In genomic region chr4:46137629-46138286, GRCm38 (mm10) we compare ENCODE assay signal across 8 mouse cellular contexts. TPM values are rescaled to one million over a fixed set of nuclear protein-coding genes. Genes with fewer than 3 reads are reported as not detected.
A peak's percentile ranks its signal among the peaks of the same experiment; 100 is the strongest.
DNase-seq lines count a peak whose midpoint lies in the region; ATAC-seq lines count a peak whose summit lies in the region.

No protein-coding gene starts in this region.

- H3K4me3 ChIP-seq in liver, embryonic 13.5 days (replicated peaks), result peak overlapping the region; percentile 88
- peak overlapping the region; percentile 79 for H3K4me3 ChIP-seq in stomach, embryonic 14.5 days (ENCODE audit: low read depth, low read length)

- no peaks in the 10 kb centered on the region for H3K27me3 ChIP-seq in liver, embryonic 13.5 days
- H3K27me3 ChIP-seq in stomach, embryonic 14.5 days (ENCODE audit: control insufficient read depth, insufficient read depth, low read length), result no peaks in the 10 kb centered on the region

- no peaks in the 10 kb centered on the region for H3K9me3 ChIP-seq in liver, embryonic 13.5 days (replicated peaks)
- H3K9me3 ChIP-seq in stomach, embryonic 14.5 days (ENCODE audit: control insufficient read depth, low read depth, low read length), result no peaks in the 10 kb centered on the region

- peaks cover 48% of the 10 kb centered on the region for H3K4me1 ChIP-seq in liver, embryonic 13.5 days (replicated peaks)
- H3K4me1 ChIP-seq in stomach, embryonic 14.5 days (ENCODE audit: control insufficient read depth, insufficient read depth, low read length), result peaks cover 18% of the 10 kb centered on the region

- whole genome bisulfite sequencing in liver, embryonic 13.5 days (ENCODE audit: insufficient replicate concordance), result 6% methylated on average over 17 of the region's 17 CpGs
- WGBS in stomach, embryonic 14.5 days, result 4% methylated on average over 17 of the region's 17 CpGs

- H3K27ac ChIP-seq in liver, embryonic 13.5 days, result peak overlapping the region; percentile 92
- peak overlapping the region; percentile 99 for H3K27ac ChIP-seq in stomach, embryonic 14.5 days (ENCODE audit: low read length)

- H3K36me3 ChIP-seq in liver, embryonic 13.5 days, result peaks cover 26% of the 10 kb centered on the region
- H3K36me3 ChIP-seq in stomach, embryonic 14.5 days (ENCODE audit: control insufficient read depth, insufficient read depth, low read length), result peaks cover 12% of the 10 kb centered on the region; the same call in 1 of the 2 replicates

- peak; percentile 34 for DNase-seq in kidney, postnatal 10 days
- no peak for DNase-seq in kidney, adult 9 months
- DNase-seq in gonadal fat pad, adult 2 months (ENCODE audit: low read depth), result peak; percentile 31
- no peak for DNase-seq in liver, embryonic 13.5 days
- DNase-seq in urinary bladder, postnatal 4 days (ENCODE audit: low spot score in 2 of 2), result no peak
- DNase-seq in right cerebral cortex, postnatal 36 days (ENCODE audit: low spot score in 2 of 2), result no peak

- H3K4me2 ChIP-seq in liver, embryonic 13.5 days, result peak overlapping the region; percentile 92
- peak overlapping the region; percentile 57 for H3K4me2 ChIP-seq in stomach, embryonic 14.5 days (replicated peaks; ENCODE audit: low read depth, low read length)

- ATAC-seq in activated CD4-positive, CD25-positive, alpha-beta regulatory T cell, adult 4 months, result peak; percentile 41
- ATAC-seq in liver, embryonic 13.5 days (ENCODE audit: low read depth), result peak; percentile 57
- ATAC-seq in stomach, embryonic 14.5 days (ENCODE audit: insufficient number of reproducible peaks, insufficient read depth, low FRiP score, low read depth), result peak; percentile 64

- H3K9ac ChIP-seq in liver, embryonic 13.5 days, result peak overlapping the region; percentile 90
- peak overlapping the region; percentile 82 for H3K9ac ChIP-seq in stomach, embryonic 14.5 days (replicated peaks; ENCODE audit: low read depth, low read length)

RNA-seq across cellular contexts. Expression of gene Ncbp1, which starts 0.7 kb away (rescaled TPM):
- polyA plus RNA-seq in activated CD4-positive, CD25-positive, alpha-beta regulatory T cell, adult 4 months (2017; shearing (Covaris generic)), result 10 to 100 TPM; 38.2 to 44.5 TPM
- 32.0 and 36.0 TPM in 2 replicates for polyA plus RNA-seq in gonadal fat pad, adult 2 months (2012; rRNA removed)
- 52.4 and 64.1 TPM in 2 replicates for polyA plus RNA-seq in liver, embryonic 13.5 days (2015; fragmentation: Nextera tagmentation; extraction: Ambion mirVana)
- 64.6 and 64.9 TPM in 2 replicates for polyA plus RNA-seq in stomach, embryonic 14.5 days (2014; fragmentation: Nextera tagmentation; extraction: Ambion mirVana)

RNA-seq across cellular contexts. Expression of gene Tstd2, which starts 0.7 kb away (rescaled TPM):
- 10 to 100 TPM; 26.4 to 26.6 TPM for polyA plus RNA-seq in activated CD4-positive, CD25-positive, alpha-beta regulatory T cell, adult 4 months (2017; shearing (Covaris generic))
- 30.7 and 37.3 TPM in 2 replicates for polyA plus RNA-seq in gonadal fat pad, adult 2 months (2012; rRNA removed)
- 10.9 and 13.5 TPM in 2 replicates for polyA plus RNA-seq in liver, embryonic 13.5 days (2015; fragmentation: Nextera tagmentation; extraction: Ambion mirVana)
- polyA plus RNA-seq in stomach, embryonic 14.5 days (2014; fragmentation: Nextera tagmentation; extraction: Ambion mirVana), result 31.2 and 33.4 TPM in 2 replicates

RNA-seq across cellular contexts. Expression of gene Xpa, which starts 58.4 kb away (rescaled TPM):
- polyA plus RNA-seq in activated CD4-positive, CD25-positive, alpha-beta regulatory T cell, adult 4 months (2017; shearing (Covaris generic)), result 10 to 100 TPM; 10.9 to 17.7 TPM
- 23.0 and 34.2 TPM in 2 replicates for polyA plus RNA-seq in gonadal fat pad, adult 2 months (2012; rRNA removed)
- polyA plus RNA-seq in liver, embryonic 13.5 days (2015; fragmentation: Nextera tagmentation; extraction: Ambion mirVana), result 7.9 and 9.7 TPM in 2 replicates
- 24.5 and 31.8 TPM in 2 replicates for polyA plus RNA-seq in stomach, embryonic 14.5 days (2014; fragmentation: Nextera tagmentation; extraction: Ambion mirVana)

Comparison
In these comparisons a context has a peak if more than half of its experiments do, and no peak if none do; other contexts are left out.
1. DNase-seq: peak in kidney, postnatal 10 days (single experiment) and gonadal fat pad, adult 2 months (single experiment); none in kidney, adult 9 months (single experiment), liver, embryonic 13.5 days (single experiment), urinary bladder, postnatal 4 days (0 of 2) and right cerebral cortex, postnatal 36 days (0 of 2).
2. Peak in every context shown above with its lines, with median percentiles within 50 percentile points of each other: ATAC-seq.